Comparison of ENCODE assay signal across 9 mouse cellular contexts in genomic region chr17:15247546-15248416, GRCm38 (mm10).
DNase-seq lines count a peak whose midpoint lies in the region; ATAC-seq lines count a peak whose summit lies in the region.
"Had no signal": no experiment of that assay in that cellular context is flagged by ENCODE, and none has a peak within 500 bp of the region (broad histone marks: within the 10 kb centered on the region; RNA-seq: fewer than 3 reads in every experiment).

No protein-coding gene starts in this region.

- 0 out of 2 replicates have a peak, but pooled peaks cover 7% of the 10 kb centered on the region for H3K4me1 ChIP-seq in liver, embryonic 12.5 days
- peaks cover 11% of the 10 kb centered on the region for H3K4me1 ChIP-seq in hindbrain, embryonic 15.5 days (replicated peaks)
- H3K4me1 ChIP-seq: liver, embryonic 15.5 days had no signal

- 11% methylated on average over 20 of the region's 20 CpGs for WGBS in liver, embryonic 12.5 days (ENCODE audit: insufficient replicate concordance)
- 5% methylated on average over 20 of the region's 20 CpGs for WGBS in hindbrain, embryonic 15.5 days

- ATAC-seq in liver, embryonic 12.5 days: peak; percentile 51
- peak; percentile 94 for ATAC-seq in hindbrain, embryonic 15.5 days (ENCODE audit: low FRiP score, low read depth)

- DNase-seq in liver: no peak
- DNase-seq in embryo, embryonic 11.5 days (ENCODE audit: low read depth, low spot score): peak; percentile 51
- DNase-seq in retina, embryonic 14.5 days (ENCODE audit: low spot score): peak; percentile 87
- no peak for DNase-seq in adrenal gland, adult 2 months
- no peak for DNase-seq in urinary bladder, postnatal 25 days (ENCODE audit: low spot score)
- DNase-seq in lung, postnatal 4 days: no peak

- peaks cover 33% of the 10 kb centered on the region for H3K27me3 ChIP-seq in liver, embryonic 12.5 days (replicated peaks)
- no peaks in the 10 kb centered on the region for H3K27me3 ChIP-seq in hindbrain, embryonic 15.5 days

- H3K36me3 ChIP-seq in liver, embryonic 12.5 days: no peaks in the 10 kb centered on the region
- no peaks in the 10 kb centered on the region for H3K36me3 ChIP-seq in hindbrain, embryonic 15.5 days
- H3K36me3 ChIP-seq: liver, embryonic 15.5 days had no signal

- no peak overlapping the region for H3K4me3 ChIP-seq in liver, embryonic 12.5 days
- H3K4me3 ChIP-seq in hindbrain, embryonic 15.5 days: no peak overlapping the region
- H3K4me3 ChIP-seq: liver, embryonic 15.5 days had no signal

- no peak overlapping the region for H3K27ac ChIP-seq in liver, embryonic 12.5 days
- peak overlapping the region; percentile 57 for H3K27ac ChIP-seq in hindbrain, embryonic 15.5 days (replicated peaks)
- H3K27ac ChIP-seq: liver, embryonic 15.5 days had no signal

- H3K9ac ChIP-seq in liver, embryonic 12.5 days: no peak overlapping the region
- H3K9ac ChIP-seq in hindbrain, embryonic 15.5 days: 0 out of 2 replicates have a peak overlapping the region, but pooled peaks have one; percentile 2
- H3K9ac ChIP-seq: liver, embryonic 15.5 days had no signal

- H3K9me3 ChIP-seq in liver, embryonic 12.5 days (replicated peaks): no peaks in the 10 kb centered on the region
- H3K9me3 ChIP-seq in hindbrain, embryonic 15.5 days: no peaks in the 10 kb centered on the region
- H3K9me3 ChIP-seq: liver, embryonic 15.5 days had no signal

- H3K4me2 ChIP-seq in liver, embryonic 12.5 days: peak overlapping the region; percentile 5; the same call in 1 of the 2 replicates
- H3K4me2 ChIP-seq in hindbrain, embryonic 15.5 days: peak overlapping the region; percentile 41
- H3K4me2 ChIP-seq: liver, embryonic 15.5 days had no signal

Comparison
In these comparisons a context has a peak if more than half of its experiments do, and no peak if none do; other contexts are left out.
1. DNase-seq: peak in embryo, embryonic 11.5 days (single experiment) and retina, embryonic 14.5 days (single experiment); none in liver (single experiment), adrenal gland, adult 2 months (single experiment), urinary bladder, postnatal 25 days (single experiment) and lung, postnatal 4 days (0 of 2).